Mouse (Mus musculus): ENCODE data around the gene Sfi1. TPM values are rescaled to one million over a fixed set of nuclear protein-coding genes. Genes with fewer than 3 reads are reported as not detected.
"Not testable (repeated sequence)": the region's sequence is repeated elsewhere in the genome, so short reads cannot be mapped to it uniquely, and the experiment has no call there.

Gene Sfi1
- polyA plus RNA-seq, 1 experiment from 2014 or later, result 8.0 TPM

GRCm38 (mm10) chr11:3166321-3166720 lies 26.9 kb downstream of the Sfi1 start:
- not testable (repeated sequence) for H3K36me3 ChIP-seq (ENCODE audit: control insufficient read depth, insufficient read depth, low read length); H3K9ac ChIP-seq (ENCODE audit: low read length); H3K4me2 ChIP-seq; H3K4me3 ChIP-seq (ENCODE audit: low read depth, low read length); H3K27me3 ChIP-seq (ENCODE audit: control insufficient read depth, insufficient read depth, low read length); ATAC-seq (ENCODE audit: low FRiP score); DNase-seq (ENCODE audit: low spot score, missing footprints); H3K4me1 ChIP-seq (ENCODE audit: control insufficient read depth, insufficient read depth, low read length); H3K27ac ChIP-seq (ENCODE audit: low read depth, low read length)
- H3K9me3 ChIP-seq (ENCODE audit: control insufficient read depth, low read length), result peaks cover 12% of the 10 kb centered on the region

- H3K9me3 ChIP-seq (ENCODE audit: control insufficient read depth, low read length), result peaks cover 13% of the 10 kb centered on the region
- H3K4me2 ChIP-seq; H3K27me3 ChIP-seq (ENCODE audit: control insufficient read depth, insufficient read depth, low read length); H3K9ac ChIP-seq (ENCODE audit: low read length); H3K4me1 ChIP-seq (ENCODE audit: control insufficient read depth, insufficient read depth, low read length); H3K27ac ChIP-seq (ENCODE audit: low read depth, low read length); H3K4me3 ChIP-seq (ENCODE audit: low read depth, low read length); DNase-seq (ENCODE audit: low spot score, missing footprints); H3K36me3 ChIP-seq (ENCODE audit: control insufficient read depth, insufficient read depth, low read length): not testable (repeated sequence)
- peak; percentile 36 for ATAC-seq (ENCODE audit: low FRiP score)
- 88% methylated on average over 3 of the region's 5 CpGs for WGBS
Observed at GRCm38 (mm10) chr11:3165210-3165782, 28.0 kb downstream of the Sfi1 start.

GRCm38 (mm10) chr11:3163661-3164060 lies 29.6 kb downstream of the Sfi1 start:
- not testable (repeated sequence) for H3K27ac ChIP-seq (ENCODE audit: low read depth, low read length); ATAC-seq (ENCODE audit: low FRiP score); H3K4me2 ChIP-seq; H3K9ac ChIP-seq (ENCODE audit: low read length); H3K4me1 ChIP-seq (ENCODE audit: control insufficient read depth, insufficient read depth, low read length); H3K36me3 ChIP-seq (ENCODE audit: control insufficient read depth, insufficient read depth, low read length); H3K27me3 ChIP-seq (ENCODE audit: control insufficient read depth, insufficient read depth, low read length); H3K4me3 ChIP-seq (ENCODE audit: low read depth, low read length); DNase-seq (ENCODE audit: low spot score, missing footprints)
- peaks cover 13% of the 10 kb centered on the region for H3K9me3 ChIP-seq (ENCODE audit: control insufficient read depth, low read length)
- 71% methylated on average over 3 of the region's 3 CpGs for WGBS

GRCm38 (mm10) chr11:3163122-3163521 lies 30.1 kb downstream of the Sfi1 start:
- H3K4me2 ChIP-seq; H3K36me3 ChIP-seq (ENCODE audit: control insufficient read depth, insufficient read depth, low read length); H3K27ac ChIP-seq (ENCODE audit: low read depth, low read length); H3K27me3 ChIP-seq (ENCODE audit: control insufficient read depth, insufficient read depth, low read length); H3K4me1 ChIP-seq (ENCODE audit: control insufficient read depth, insufficient read depth, low read length); ATAC-seq (ENCODE audit: low FRiP score); H3K4me3 ChIP-seq (ENCODE audit: low read depth, low read length); H3K9ac ChIP-seq (ENCODE audit: low read length); DNase-seq (ENCODE audit: low spot score, missing footprints): not testable (repeated sequence)
- peaks cover 13% of the 10 kb centered on the region for H3K9me3 ChIP-seq (ENCODE audit: control insufficient read depth, low read length)
- WGBS, result 86% methylated on average over 2 of the region's 2 CpGs

GRCm38 (mm10) chr11:3162236-3162897 lies 30.9 kb downstream of the Sfi1 start:
- H3K9me3 ChIP-seq (ENCODE audit: control insufficient read depth, low read length); H3K27ac ChIP-seq (ENCODE audit: low read depth, low read length); H3K9ac ChIP-seq (ENCODE audit: low read length); H3K4me3 ChIP-seq (ENCODE audit: low read depth, low read length); H3K4me2 ChIP-seq; H3K4me1 ChIP-seq (ENCODE audit: control insufficient read depth, insufficient read depth, low read length); DNase-seq (ENCODE audit: low spot score, missing footprints); H3K27me3 ChIP-seq (ENCODE audit: control insufficient read depth, insufficient read depth, low read length); H3K36me3 ChIP-seq (ENCODE audit: control insufficient read depth, insufficient read depth, low read length): not testable (repeated sequence)
- 67% methylated on average over 5 of the region's 5 CpGs for WGBS
- peak; percentile 31 for ATAC-seq (ENCODE audit: low FRiP score)

- H3K4me1 ChIP-seq (ENCODE audit: control insufficient read depth, insufficient read depth, low read length); ATAC-seq (ENCODE audit: low FRiP score); H3K27me3 ChIP-seq (ENCODE audit: control insufficient read depth, insufficient read depth, low read length); H3K27ac ChIP-seq (ENCODE audit: low read depth, low read length); H3K9me3 ChIP-seq (ENCODE audit: control insufficient read depth, low read length); H3K36me3 ChIP-seq (ENCODE audit: control insufficient read depth, insufficient read depth, low read length); H3K9ac ChIP-seq (ENCODE audit: low read length); H3K4me3 ChIP-seq (ENCODE audit: low read depth, low read length); H3K4me2 ChIP-seq: not testable (repeated sequence)
- DNase-seq (ENCODE audit: low spot score, missing footprints), result peak; percentile 87
- WGBS, result 65% methylated on average over 1 of the region's 2 CpGs
Observed at GRCm38 (mm10) chr11:3161370-3161769, 31.9 kb downstream of the Sfi1 start.

GRCm38 (mm10) chr11:3158800-3159199 lies 34.5 kb downstream of the Sfi1 start:
- not testable (repeated sequence) for H3K36me3 ChIP-seq (ENCODE audit: control insufficient read depth, insufficient read depth, low read length); H3K27ac ChIP-seq (ENCODE audit: low read depth, low read length); H3K27me3 ChIP-seq (ENCODE audit: control insufficient read depth, insufficient read depth, low read length); H3K4me2 ChIP-seq; H3K9me3 ChIP-seq (ENCODE audit: control insufficient read depth, low read length); DNase-seq (ENCODE audit: low spot score, missing footprints); ATAC-seq (ENCODE audit: low FRiP score); H3K4me3 ChIP-seq (ENCODE audit: low read depth, low read length); H3K9ac ChIP-seq (ENCODE audit: low read length); H3K4me1 ChIP-seq (ENCODE audit: control insufficient read depth, insufficient read depth, low read length)
- WGBS, result 87% methylated on average over 4 of the region's 4 CpGs

GRCm38 (mm10) chr11:3157996-3158395 lies 35.3 kb downstream of the Sfi1 start:
- not testable (repeated sequence) for DNase-seq (ENCODE audit: low spot score, missing footprints); H3K9ac ChIP-seq (ENCODE audit: low read length)
- 92% methylated on average over 6 of the region's 6 CpGs for WGBS

GRCm38 (mm10) chr11:3156991-3157390 lies 36.3 kb downstream of the Sfi1 start:
- H3K4me2 ChIP-seq; H3K36me3 ChIP-seq (ENCODE audit: control insufficient read depth, insufficient read depth, low read length); H3K4me3 ChIP-seq (ENCODE audit: low read depth, low read length); H3K27me3 ChIP-seq (ENCODE audit: control insufficient read depth, insufficient read depth, low read length); DNase-seq (ENCODE audit: low spot score, missing footprints); H3K4me1 ChIP-seq (ENCODE audit: control insufficient read depth, insufficient read depth, low read length); H3K27ac ChIP-seq (ENCODE audit: low read depth, low read length); ATAC-seq (ENCODE audit: low FRiP score); H3K9me3 ChIP-seq (ENCODE audit: control insufficient read depth, low read length); H3K9ac ChIP-seq (ENCODE audit: low read length): not testable (repeated sequence)
- WGBS, result 94% methylated on average over 2 of the region's 3 CpGs

More at GRCm38 (mm10) chr11:3157996-3158395, 35.3 kb downstream of the Sfi1 start:
- not testable (repeated sequence) for H3K4me2 ChIP-seq; H3K4me1 ChIP-seq (ENCODE audit: control insufficient read depth, insufficient read depth, low read length); ATAC-seq (ENCODE audit: low FRiP score); H3K27ac ChIP-seq (ENCODE audit: low read depth, low read length); H3K9me3 ChIP-seq (ENCODE audit: control insufficient read depth, low read length); H3K27me3 ChIP-seq (ENCODE audit: control insufficient read depth, insufficient read depth, low read length); H3K4me3 ChIP-seq (ENCODE audit: low read depth, low read length); H3K36me3 ChIP-seq (ENCODE audit: control insufficient read depth, insufficient read depth, low read length)

All from midbrain, embryonic 11.5 days (tissue).